Mouse (Mus musculus) forebrain, embryonic 15.5 days (tissue): ENCODE data around the gene Mrgpre. TPM values are rescaled to one million over a fixed set of nuclear protein-coding genes. Genes with fewer than 3 reads are reported as not detected.
A peak's percentile ranks its signal among the peaks of the same experiment; 100 is the strongest.

Experiments
- ATAC-seq: fragments of 200-750 bp; cut with Nextera tagmentation; replicated peaks from 2 replicates; pipeline ENCODE4 v1.8.0; 2017; ENCODE audit warnings: mild to moderate bottlenecking, moderate TSS enrichment, moderate library complexity
- H3K27ac ChIP-seq: fragments of 300-500 bp; sonication (generic); replicated peaks from 2 replicates; pipeline ENCODE4 v1.5.1; 2015; ENCODE audit warnings: mild to moderate bottlenecking, inconsistent platforms
- H3K27me3 ChIP-seq: fragments of 300-500 bp; sonication (generic); 2 replicates; pipeline ENCODE4 v1.6.1; 2015; ENCODE audit warnings: inconsistent platforms
- H3K36me3 ChIP-seq: fragments of 300-500 bp; sonication (generic); 2 replicates; pipeline ENCODE4 v1.6.1; 2015; ENCODE audit warnings: mild to moderate bottlenecking, inconsistent platforms
- H3K4me1 ChIP-seq: fragments of 300-500 bp; sonication (generic); 2 replicates; pipeline ENCODE4 v1.6.1; 2015; ENCODE audit warnings: inconsistent platforms
- H3K4me2 ChIP-seq: fragments of 300-500 bp; sonication (generic); replicated peaks from 2 replicates; pipeline ENCODE4 v1.6.1; 2015; ENCODE audit warnings: mild to moderate bottlenecking, inconsistent platforms
- H3K4me3 ChIP-seq: fragments of 300-500 bp; sonication (generic); 2 replicates; pipeline ENCODE4 v1.5.1; 2015; ENCODE audit warnings: mild to moderate bottlenecking, inconsistent platforms
- H3K9ac ChIP-seq: fragments of 300-500 bp; sonication (generic); replicated peaks from 2 replicates; pipeline ENCODE4 v1.6.1; 2015; ENCODE audit warnings: mild to moderate bottlenecking, inconsistent platforms
- H3K9me3 ChIP-seq: fragments of 300-500 bp; sonication (generic); 2 replicates; pipeline ENCODE4 v1.6.1; 2016; ENCODE audit warnings: inconsistent platforms
- WGBS: fragments of 180-500 bp; shearing (Covaris S2); methylation state at CpG from one replicate; pipeline ENCODE4 v1.1.7; 2015; ENCODE audit warnings: mixed read lengths; 5-methylcytosine and 5-hydroxymethylcytosine counted together
- polyA plus RNA-seq: library from polyadenylated mRNA; unstranded; fragments of >200 nt; fragmentation: Nextera tagmentation; extraction: Ambion mirVana; gene quantifications from 2 replicates; pipeline ENCODE4 v1.2.1, GENCODE M21; 2015

The Mrgpre gene
- 3.0 and 3.5 TPM in 2 replicates for polyA plus RNA-seq

- H3K4me2 ChIP-seq: peak within 1 kb of the TSS; percentile 81
- peak within 1 kb of the TSS; percentile 58 for H3K9ac ChIP-seq
- no peaks in the 10 kb centered on the region for H3K9me3 ChIP-seq
- H3K27ac ChIP-seq: peak within 1 kb of the TSS; percentile 62
- peak; percentile 89 for ATAC-seq
- peaks cover 16% of the 10 kb centered on the region for H3K4me1 ChIP-seq
- peak within 1 kb of the TSS; percentile 52 for H3K4me3 ChIP-seq
- WGBS: 4% methylated on average over 21 of the region's 21 CpGs
- H3K36me3 ChIP-seq: no peaks in the 10 kb centered on the region
- no peaks in the 10 kb centered on the region for H3K27me3 ChIP-seq
These were observed at the start of gene Mrgpre for GRCm38 (mm10) chr7:143783996-143784829. Gene Mrgpre, minus strand, starts transcription at chr7:143784500.

GRCm38 (mm10) chr7:143833581-143834190, 49.4 kb upstream of the Mrgpre start:
- Histone ChIP-seq H3K4me1 (peaks cover 43% of the 10 kb centered on the region), H3K4me2 (no peak overlapping the region), H3K9me3 (no peaks in the 10 kb centered on the region), H3K36me3 (peaks cover 10% of the 10 kb centered on the region), H3K9ac (no peak overlapping the region), H3K27me3 (no peaks in the 10 kb centered on the region), H3K4me3 (no peak overlapping the region), H3K27ac (no peak overlapping the region)
- no peak for ATAC-seq
- 86% methylated on average over 6 of the region's 6 CpGs for WGBS

- 91% methylated on average over 2 of the region's 2 CpGs for WGBS
- Histone ChIP-seq H3K9ac (no peak overlapping the region), H3K4me3 (no peak overlapping the region), H3K36me3 (peaks cover 1% of the 10 kb centered on the region; the same call in 1 of the 2 replicates), H3K27me3 (no peaks in the 10 kb centered on the region), H3K4me1 (peaks cover 43% of the 10 kb centered on the region), H3K4me2 (no peak overlapping the region), H3K9me3 (no peaks in the 10 kb centered on the region), H3K27ac (no peak overlapping the region)
- ATAC-seq: no peak
These were observed 48.3 kb upstream of the Mrgpre start for GRCm38 (mm10) chr7:143832611-143833010.

- H3K4me2 ChIP-seq: no peak overlapping the region
These were observed 47.9 kb upstream of the Mrgpre start for GRCm38 (mm10) chr7:143832196-143832595.

GRCm38 (mm10) chr7:143830399-143830798, 46.1 kb upstream of the Mrgpre start:
- H3K36me3 ChIP-seq: no peaks in the 10 kb centered on the region
- peak; percentile 41 for ATAC-seq
- no peaks in the 10 kb centered on the region for H3K9me3 ChIP-seq
- WGBS: 4% methylated on average over 6 of the region's 6 CpGs
- H3K4me3 ChIP-seq: peak overlapping the region; percentile 60
- H3K27me3 ChIP-seq: no peaks in the 10 kb centered on the region
- H3K4me1 ChIP-seq: peaks cover 43% of the 10 kb centered on the region
- H3K4me2 ChIP-seq: peak overlapping the region; percentile 73
- peak overlapping the region; percentile 70 for H3K9ac ChIP-seq
- H3K27ac ChIP-seq: peak overlapping the region; percentile 95

More at GRCm38 (mm10) chr7:143832196-143832595, 47.9 kb upstream of the Mrgpre start:
- Histone ChIP-seq H3K4me1 (peaks cover 43% of the 10 kb centered on the region), H3K36me3 (no peaks in the 10 kb centered on the region), H3K27ac (no peak overlapping the region), H3K9me3 (no peaks in the 10 kb centered on the region), H3K4me3 (no peak overlapping the region), H3K27me3 (no peaks in the 10 kb centered on the region), H3K9ac (no peak overlapping the region)
- ATAC-seq: no peak
- 80% methylated on average over 8 of the region's 8 CpGs for WGBS

- Histone ChIP-seq H3K4me1 (peaks cover 40% of the 10 kb centered on the region), H3K27me3 (no peaks in the 10 kb centered on the region), H3K36me3 (no peaks in the 10 kb centered on the region), H3K9me3 (no peaks in the 10 kb centered on the region), H3K9ac (peak overlapping the region; percentile 70), H3K27ac (peak overlapping the region; percentile 95), H3K4me2 (peak overlapping the region; percentile 73), H3K4me3 (peak overlapping the region; percentile 60)
- peak; percentile 98 for ATAC-seq
- under 1% methylated on average over 37 of the region's 37 CpGs for WGBS
These were observed 45.4 kb upstream of the Mrgpre start for GRCm38 (mm10) chr7:143829504-143830331.

GRCm38 (mm10) chr7:143826985-143827384, 42.7 kb upstream of the Mrgpre start:
- ATAC-seq: no peak
- H3K4me2 ChIP-seq: no peak overlapping the region
- H3K9me3 ChIP-seq: no peaks in the 10 kb centered on the region
- no peaks in the 10 kb centered on the region for H3K27me3 ChIP-seq
- H3K9ac ChIP-seq: no peak overlapping the region
- WGBS: 94% methylated on average over 2 of the region's 2 CpGs
- peaks cover 29% of the 10 kb centered on the region for H3K4me1 ChIP-seq
- no peaks in the 10 kb centered on the region for H3K36me3 ChIP-seq
- H3K27ac ChIP-seq: no peak overlapping the region
- H3K4me3 ChIP-seq: no peak overlapping the region

- Histone ChIP-seq H3K4me2 (peak overlapping the region; percentile 75), H3K27ac (peak overlapping the region; percentile 71), H3K27me3 (no peaks in the 10 kb centered on the region), H3K9me3 (no peaks in the 10 kb centered on the region), H3K36me3 (0 out of 2 replicates have a peak, but pooled peaks cover 2% of the 10 kb centered on the region), H3K9ac (peak overlapping the region; percentile 44), H3K4me1 (peaks cover 13% of the 10 kb centered on the region), H3K4me3 (peak overlapping the region; percentile 63)
- 79% methylated on average over 4 of the region's 4 CpGs for WGBS
- ATAC-seq: peak; percentile 17; the same call in 1 of the 2 replicates
These were observed 38.9 kb upstream of the Mrgpre start for GRCm38 (mm10) chr7:143823266-143823605.

- ATAC-seq: peak; percentile 98
- Histone ChIP-seq H3K4me3 (peak within 1 kb of the TSS; percentile 63), H3K27me3 (no peaks in the 10 kb centered on the region), H3K9ac (peak within 1 kb of the TSS; percentile 64), H3K9me3 (no peaks in the 10 kb centered on the region), H3K27ac (peak within 1 kb of the TSS; percentile 71), H3K4me2 (peak within 1 kb of the TSS; percentile 75), H3K4me1 (peaks cover 13% of the 10 kb centered on the region), H3K36me3 (0 out of 2 replicates have a peak, but pooled peaks cover 3% of the 10 kb centered on the region)
- under 1% methylated on average over 40 of the region's 40 CpGs for WGBS
These were observed 38.3 kb upstream of the Mrgpre start, which contains the start of the genes Nadsyn1 and Dhcr7 for GRCm38 (mm10) chr7:143822375-143823265. Gene Nadsyn1, minus strand, starts transcription at chr7:143822849. Gene Dhcr7, plus strand, starts transcription at chr7:143823145.

GRCm38 (mm10) chr7:143821241-143821640, 36.9 kb upstream of the Mrgpre start:
- Histone ChIP-seq H3K27me3 (no peaks in the 10 kb centered on the region), H3K9ac (no peak overlapping the region), H3K4me3 (no peak overlapping the region), H3K4me2 (no peak overlapping the region), H3K27ac (no peak overlapping the region), H3K36me3 (0 out of 2 replicates have a peak, but pooled peaks cover 6% of the 10 kb centered on the region), H3K4me1 (peaks cover 13% of the 10 kb centered on the region), H3K9me3 (no peaks in the 10 kb centered on the region)
- ATAC-seq: no peak
- 84% methylated on average over 2 of the region's 2 CpGs for WGBS

- Histone ChIP-seq H3K27me3 (no peaks in the 10 kb centered on the region), H3K36me3 (peaks cover 12% of the 10 kb centered on the region; the same call in 1 of the 2 replicates), H3K4me3 (no peak overlapping the region), H3K4me1 (peaks cover 13% of the 10 kb centered on the region), H3K9me3 (no peaks in the 10 kb centered on the region), H3K27ac (no peak overlapping the region), H3K4me2 (no peak overlapping the region), H3K9ac (no peak overlapping the region)
- WGBS: 94% methylated on average over 4 of the region's 4 CpGs
- no peak for ATAC-seq
These were observed 34.9 kb upstream of the Mrgpre start for GRCm38 (mm10) chr7:143819201-143819600.
